Mouse (Mus musculus) forebrain, embryonic 14.5 days (tissue): Measurements from ENCODE around the gene Lrrc25. TPM values are rescaled to one million over a fixed set of nuclear protein-coding genes. Genes with fewer than 3 reads are reported as not detected.

Experiments
- ATAC-seq: fragments of 200-750 bp; cut with Nextera tagmentation; 2 replicates; pipeline ENCODE4 v1.8.0; 2017; ENCODE audit warnings: mild to moderate bottlenecking, moderate library complexity
- DNase-seq: peaks from one replicate; pipeline ENCODE4 v3.0.0-alpha.2; 2015; ENCODE audit warnings: low spot score
- H3K27ac ChIP-seq: fragments of 300-500 bp; sonication (generic); 2 replicates; pipeline ENCODE4 v1.5.1; 2014; ENCODE audit warnings: low read depth, mild to moderate bottlenecking, control low read depth, low read length, moderate library complexity
- H3K27me3 ChIP-seq: fragments of 300-500 bp; sonication (generic); replicated peaks from 2 replicates; pipeline ENCODE4 v1.6.1; 2014; ENCODE audit warnings: low read length, control low read depth, mixed read lengths; ENCODE audit not compliant: control insufficient read depth, insufficient read depth
- H3K36me3 ChIP-seq: fragments of 300-500 bp; sonication (generic); 2 replicates; pipeline ENCODE4 v1.6.1; 2014; ENCODE audit warnings: low read length, control low read depth; ENCODE audit not compliant: control insufficient read depth, insufficient read depth
- H3K4me1 ChIP-seq: fragments of 300-500 bp; sonication (generic); 2 replicates; pipeline ENCODE4 v1.6.1; 2014; ENCODE audit warnings: antibody characterized with exemption, low read length, control low read depth; ENCODE audit not compliant: control insufficient read depth, insufficient read depth
- H3K4me2 ChIP-seq: fragments of 300-500 bp; sonication (generic); 2 replicates; pipeline ENCODE4 v1.6.1; 2014; ENCODE audit warnings: mild to moderate bottlenecking, control low read depth, low read length
- H3K4me3 ChIP-seq: fragments of 300-500 bp; sonication (generic); 2 replicates; pipeline ENCODE4 v1.5.1; 2014; ENCODE audit warnings: low read depth, low read length, control low read depth
- H3K9ac ChIP-seq: fragments of 300-500 bp; sonication (generic); 2 replicates; pipeline ENCODE4 v1.6.1; 2014; ENCODE audit warnings: mild to moderate bottlenecking, low read length, control low read depth, moderate library complexity
- H3K9me3 ChIP-seq: fragments of 300-500 bp; sonication (generic); replicated peaks from 2 replicates; pipeline ENCODE4 v1.6.1; 2016; ENCODE audit warnings: low read length, control low read depth, mixed read lengths; ENCODE audit not compliant: control insufficient read depth
- WGBS: fragments of 180-500 bp; shearing (Covaris S2); extraction: QIAGEN DNeasy Blood & Tissue Kit; methylation state at CpG from one replicate; pipeline ENCODE4 v1.1.7; 2014; 5-methylcytosine and 5-hydroxymethylcytosine counted together
- polyA plus RNA-seq: library from polyadenylated mRNA; unstranded; fragments of >200 nt; fragmentation: Nextera tagmentation; extraction: Ambion mirVana; gene quantifications from 2 replicates; pipeline ENCODE4 v1.2.1, GENCODE M21; 2014

The Lrrc25 gene
- polyA plus RNA-seq, 1 experiment from 2014 or later = 1.9 TPM

DNA sequence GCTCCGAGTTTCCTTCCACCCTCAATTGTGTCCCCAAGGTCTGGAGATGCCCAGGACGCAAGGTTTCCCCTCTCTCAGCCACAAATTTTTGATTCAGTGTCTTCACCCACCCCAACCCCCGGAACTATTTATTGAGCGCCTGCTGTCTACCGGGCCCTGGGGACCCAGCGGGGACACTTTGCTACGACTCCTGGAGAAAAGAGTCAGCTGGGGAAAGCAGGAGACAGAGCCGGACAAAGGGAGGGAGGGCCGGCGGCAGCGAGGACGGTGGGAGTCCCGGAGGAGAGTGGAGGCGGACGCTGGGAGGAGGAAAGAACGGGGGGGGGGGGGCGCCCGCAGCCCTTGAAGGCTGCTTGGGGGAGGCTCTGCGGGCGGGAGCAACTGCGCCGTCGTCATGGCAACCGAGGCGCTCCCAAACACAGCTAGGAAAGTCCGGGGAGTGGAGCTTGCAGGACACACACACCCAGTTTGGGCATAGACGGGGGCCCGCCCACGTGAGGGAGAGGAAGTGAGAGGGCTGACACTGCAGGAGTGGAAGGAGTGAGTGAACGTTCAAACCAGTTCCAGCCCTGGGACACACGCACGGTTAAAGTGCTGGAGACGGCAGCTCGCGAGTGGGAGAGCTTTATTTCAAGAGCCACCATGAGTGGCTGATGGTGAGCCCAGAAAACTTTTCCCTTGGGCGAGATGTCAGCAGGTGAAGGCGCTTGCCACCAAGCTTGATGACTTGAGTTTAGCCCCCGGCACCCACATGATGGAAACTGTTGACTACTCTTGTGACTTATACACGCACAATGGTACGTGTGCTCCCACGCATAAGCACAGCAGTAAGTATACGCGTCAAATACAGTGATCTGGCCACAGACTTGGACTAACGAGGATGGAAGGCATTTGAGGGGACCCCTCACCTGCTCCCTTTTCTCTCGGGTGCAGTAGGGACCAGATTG, 5.8 kb upstream of the Lrrc25 start:
- Histone ChIP-seq H3K4me2 (peak overlapping the region; percentile 85), H3K4me1 (peaks cover 34% of the 10 kb centered on the region), H3K9me3 (no peaks in the 10 kb centered on the region), H3K36me3 (no peaks in the 10 kb centered on the region), H3K27ac (peak overlapping the region; percentile 78), H3K9ac (peak overlapping the region; percentile 51), H3K27me3 (peaks cover 4% of the 10 kb centered on the region; the same call in 1 of the 2 replicates), H3K4me3 (peak overlapping the region; percentile 31)
- ATAC-seq (peak; percentile 41), DNase-seq (peak; percentile 83)
- WGBS = 1% methylated on average over 43 of the region's 45 CpGs

- peaks cover 34% of the 10 kb centered on the region for H3K4me1 ChIP-seq
- WGBS = 1% methylated on average over 54 of the region's 54 CpGs
Measured at GRCm38 (mm10) chr8:70610796-70611771, 4.9 kb upstream of the Lrrc25 start.

DNA sequence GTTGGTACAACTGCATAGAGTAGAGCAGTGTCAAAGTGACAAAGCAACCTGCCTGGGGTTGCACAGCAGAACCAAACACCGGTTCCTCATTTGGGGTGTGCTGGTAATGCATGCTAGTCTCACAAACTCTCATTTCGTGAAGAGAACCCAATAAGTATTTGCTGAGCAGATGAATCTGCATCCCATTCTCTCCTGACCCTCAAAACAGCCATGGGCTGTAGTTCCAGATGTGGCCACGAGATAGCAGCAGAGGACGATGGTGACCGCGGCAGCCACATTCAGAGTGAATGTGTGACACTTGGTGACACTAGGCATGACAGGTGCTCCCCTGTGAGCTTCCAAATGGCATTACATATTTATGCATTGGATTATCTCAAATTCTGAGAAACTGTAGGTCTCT, 4.1 kb upstream of the Lrrc25 start:
- Histone ChIP-seq H3K27me3 (peaks cover 4% of the 10 kb centered on the region; the same call in 1 of the 2 replicates), H3K9ac (peak overlapping the region; percentile 56; the same call in 1 of the 2 replicates), H3K4me2 (peak overlapping the region; percentile 85), H3K4me1 (peaks cover 33% of the 10 kb centered on the region), H3K9me3 (no peaks in the 10 kb centered on the region), H3K36me3 (no peaks in the 10 kb centered on the region), H3K27ac (no peak overlapping the region), H3K4me3 (peak overlapping the region; percentile 32)
- 0% methylated on average over 6 of the region's 6 CpGs for WGBS
- peak; percentile 87 for DNase-seq
- peak; percentile 3; the same call in 1 of the 2 replicates for ATAC-seq

More at GRCm38 (mm10) chr8:70610796-70611771, 4.9 kb upstream of the Lrrc25 start:
- Histone ChIP-seq H3K36me3 (no peaks in the 10 kb centered on the region), H3K9me3 (no peaks in the 10 kb centered on the region), H3K27ac (peak overlapping the region; percentile 66), H3K4me2 (peak overlapping the region; percentile 85), H3K4me3 (peak overlapping the region; percentile 32), H3K27me3 (peaks cover 4% of the 10 kb centered on the region; the same call in 1 of the 2 replicates), H3K9ac (peak overlapping the region; percentile 56)
- DNase-seq (peak; percentile 52), ATAC-seq (peak; percentile 24)

- ATAC-seq (no peak), DNase-seq (no peak)
- no peaks in the 10 kb centered on the region for H3K9me3 ChIP-seq
- WGBS = 13% methylated on average over 1 of the region's 1 CpGs
- peaks cover 20% of the 10 kb centered on the region for H3K4me1 ChIP-seq
- no peaks in the 10 kb centered on the region for H3K36me3 ChIP-seq
- H3K27me3 ChIP-seq = peaks cover 4% of the 10 kb centered on the region; the same call in 1 of the 2 replicates
- H3K27ac ChIP-seq = no peak overlapping the region
- H3K9ac ChIP-seq = no peak overlapping the region
- H3K4me2 ChIP-seq = no peak overlapping the region
- H3K4me3 ChIP-seq = no peak overlapping the region
Measured at GRCm38 (mm10) chr8:70613763-70614162, 2.2 kb upstream of the Lrrc25 start.

- DNase-seq = no peak
- Histone ChIP-seq H3K4me3 (no peak overlapping the region), H3K36me3 (no peaks in the 10 kb centered on the region), H3K4me1 (peaks cover 15% of the 10 kb centered on the region), H3K9me3 (no peaks in the 10 kb centered on the region), H3K27ac (no peak overlapping the region), H3K27me3 (peaks cover 4% of the 10 kb centered on the region; the same call in 1 of the 2 replicates), H3K4me2 (no peak overlapping the region), H3K9ac (no peak overlapping the region)
- 74% methylated on average over 5 of the region's 5 CpGs for WGBS
- ATAC-seq = no peak
Measured at GRCm38 (mm10) chr8:70614469-70614868, 1.5 kb upstream of the Lrrc25 start.

DNA sequence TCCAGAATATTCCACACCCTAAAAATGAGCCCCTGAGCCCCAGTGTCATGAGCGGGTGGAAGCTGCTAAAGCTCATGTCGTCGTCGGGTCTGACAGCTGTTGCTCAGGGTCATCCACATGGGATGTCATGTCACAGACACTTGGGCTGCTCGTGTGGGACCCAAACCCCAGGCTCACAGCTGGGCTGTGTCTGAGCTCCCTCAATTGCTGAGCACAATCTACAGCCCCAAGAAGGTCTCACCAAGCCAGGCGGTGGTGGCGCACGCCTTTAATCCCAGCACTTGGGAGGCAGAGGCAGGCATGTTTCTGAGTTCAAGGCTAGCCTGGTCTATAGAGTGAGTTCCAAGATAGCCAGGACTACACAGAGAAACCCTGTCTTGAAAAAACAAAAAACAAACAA, 674 bp upstream of the Lrrc25 start:
- no peak overlapping the region for H3K27ac ChIP-seq
- no peak for ATAC-seq

DNA sequence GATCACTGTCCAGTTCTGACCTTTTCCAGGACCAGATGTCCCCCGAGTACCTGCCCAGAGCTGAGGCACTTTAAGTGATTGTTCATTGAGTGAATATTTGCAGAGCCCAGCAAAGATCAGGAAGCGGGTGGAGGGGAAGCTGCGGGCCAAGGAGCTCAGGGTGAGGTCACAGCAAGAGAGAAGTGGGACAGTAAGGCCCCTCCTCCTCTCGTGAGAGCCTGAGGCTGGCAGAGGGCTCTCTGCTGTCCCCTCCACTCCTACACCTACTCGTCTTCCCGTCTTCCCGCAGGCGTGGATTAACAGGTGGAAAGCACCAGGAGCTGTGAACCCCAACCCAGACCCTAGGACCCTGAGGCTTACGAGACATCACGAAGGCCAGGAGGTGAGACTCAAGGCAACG, 690 bp downstream of the Lrrc25 start:
- H3K27me3 ChIP-seq = no peaks in the 10 kb centered on the region
- H3K9ac ChIP-seq = no peak overlapping the region
- no peak overlapping the region for H3K4me3 ChIP-seq
- no peaks in the 10 kb centered on the region for H3K36me3 ChIP-seq
- no peak for ATAC-seq
- DNase-seq = no peak
- no peaks in the 10 kb centered on the region for H3K9me3 ChIP-seq
- no peak overlapping the region for H3K27ac ChIP-seq
- H3K4me2 ChIP-seq = no peak overlapping the region
- 58% methylated on average over 11 of the region's 11 CpGs for WGBS
- no peaks in the 10 kb centered on the region for H3K4me1 ChIP-seq

More for the DNA sequence above, 674 bp upstream of the Lrrc25 start:
- Histone ChIP-seq H3K4me3 (no peak overlapping the region), H3K4me2 (no peak overlapping the region), H3K36me3 (no peaks in the 10 kb centered on the region), H3K9me3 (no peaks in the 10 kb centered on the region), H3K27me3 (peaks cover 4% of the 10 kb centered on the region; the same call in 1 of the 2 replicates), H3K9ac (no peak overlapping the region), H3K4me1 (peaks cover 8% of the 10 kb centered on the region)
- 90% methylated on average over 8 of the region's 8 CpGs for WGBS
- no peak for DNase-seq

DNA sequence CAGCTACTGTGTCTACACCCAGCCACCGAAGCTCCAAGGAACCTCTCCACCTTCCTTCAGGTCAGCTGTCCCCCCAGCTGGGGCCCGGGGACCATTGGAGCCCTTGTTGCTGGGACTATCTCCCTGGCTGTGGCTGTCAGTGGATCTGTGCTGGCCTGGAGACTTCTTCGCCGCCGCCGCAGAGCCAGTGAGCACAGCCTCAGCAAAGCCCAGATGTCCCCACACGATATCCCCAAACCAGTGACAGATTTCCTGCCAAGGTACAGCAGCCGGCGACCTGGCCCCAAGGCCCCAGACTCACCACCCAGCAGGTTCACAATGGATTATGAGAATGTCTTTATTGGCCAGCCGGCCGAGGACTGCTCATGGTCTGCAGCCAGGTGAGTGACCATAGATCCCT, 2.0 kb downstream of the Lrrc25 start:
- Histone ChIP-seq H3K4me3 (no peak overlapping the region), H3K9me3 (no peaks in the 10 kb centered on the region), H3K4me2 (no peak overlapping the region), H3K27ac (no peak overlapping the region), H3K9ac (no peak overlapping the region), H3K36me3 (no peaks in the 10 kb centered on the region), H3K27me3 (no peaks in the 10 kb centered on the region), H3K4me1 (no peaks in the 10 kb centered on the region)
- 89% methylated on average over 11 of the region's 11 CpGs for WGBS
- no peak for ATAC-seq
- DNase-seq = no peak
